Mouse (Mus musculus) cortical plate, adult 2 months (tissue): ENCODE measurements at regions not wholly inside any gene's neighbourhood (a gene's known extent, or its start where the extent isn't known, plus 50 kb on each side); places are given as distances from the start of the nearest gene placed in this dataset.

Experiments
- H3K27ac ChIP-seq: fragments of 200-500 bp; 2 replicates; pipeline ENCODE4 v1.5.1; 2012; ENCODE audit warnings: low read length, control low read depth, inconsistent platforms; ENCODE audit not compliant: insufficient read depth
- H3K4me1 ChIP-seq: fragments of 200-500 bp; 2 replicates; pipeline ENCODE4 v1.6.1; 2011; ENCODE audit warnings: low read length; ENCODE audit not compliant: control insufficient read depth, insufficient read depth
- H3K4me3 ChIP-seq: fragments of 200-500 bp; 2 replicates; pipeline ENCODE4 v1.5.1; 2011; ENCODE audit warnings: mild to moderate bottlenecking, low read length, control low read depth; ENCODE audit not compliant: insufficient read depth
- CTCF ChIP-seq: fragments of 200-500 bp; IDR thresholded peaks from 2 replicates; pipeline ENCODE4 v1.5.1; 2011; ENCODE audit warnings: mild to moderate bottlenecking, control low read depth, low read length; ENCODE audit not compliant: insufficient read depth; ENCODE audit errors: extremely low read depth
- POLR2A ChIP-seq: fragments of 200-500 bp; IDR thresholded peaks from 2 replicates; pipeline ENCODE4 v1.6.1; 2011; ENCODE audit warnings: mild to moderate bottlenecking, low read length, control low read depth; ENCODE audit not compliant: insufficient read depth; ENCODE audit errors: extremely low read depth

- no peaks in the 10 kb centered on the region for H3K4me1 ChIP-seq
- TF ChIP-seq CTCF (no peak), POLR2A (no peak)
- no peak overlapping the region for H3K27ac ChIP-seq
- no peak overlapping the region for H3K4me3 ChIP-seq
Measured at GRCm38 (mm10) chr6:98872334-98872733, 529.8 kb upstream of the Gm765 start.

GRCm38 (mm10) chr6:98869772-98870171 lies 527.2 kb upstream of the Gm765 start:
- TF ChIP-seq CTCF (no peak), POLR2A (no peak)
- no peak overlapping the region for H3K27ac ChIP-seq
- H3K4me3 ChIP-seq = no peak overlapping the region
- H3K4me1 ChIP-seq = no peaks in the 10 kb centered on the region

- Histone ChIP-seq H3K27ac (no peak overlapping the region), H3K4me1 (no peaks in the 10 kb centered on the region), H3K4me3 (no peak overlapping the region)
- no peak for TF ChIP-seq POLR2A
- no peak for TF ChIP-seq CTCF
Measured at GRCm38 (mm10) chr6:98864306-98864705, 521.8 kb upstream of the Gm765 start.

- Histone ChIP-seq H3K4me1 (no peaks in the 10 kb centered on the region), H3K27ac (no peak overlapping the region), H3K4me3 (no peak overlapping the region)
- TF ChIP-seq POLR2A = no peak
Measured at GRCm38 (mm10) chr6:98855958-98856357, 513.4 kb upstream of the Gm765 start.

- no peak overlapping the region for H3K27ac ChIP-seq
- H3K4me1 ChIP-seq = no peaks in the 10 kb centered on the region
- no peak for TF ChIP-seq POLR2A
- H3K4me3 ChIP-seq = no peak overlapping the region
Measured at GRCm38 (mm10) chr6:98850906-98851305, 508.4 kb upstream of the Gm765 start.

GRCm38 (mm10) chr6:98848835-98849234 lies 506.3 kb upstream of the Gm765 start:
- H3K4me3 ChIP-seq = no peak overlapping the region
- TF ChIP-seq CTCF (no peak), POLR2A (no peak)
- no peak overlapping the region for H3K27ac ChIP-seq
- no peaks in the 10 kb centered on the region for H3K4me1 ChIP-seq

GRCm38 (mm10) chr6:98846001-98846695 lies 503.6 kb upstream of the Gm765 start:
- Histone ChIP-seq H3K27ac (no peak overlapping the region), H3K4me1 (peaks cover 2% of the 10 kb centered on the region; the same call in 1 of the 2 replicates), H3K4me3 (no peak overlapping the region)
- TF ChIP-seq CTCF = no peak
- no peak for TF ChIP-seq POLR2A

- H3K27ac ChIP-seq = no peak overlapping the region
- peaks cover 2% of the 10 kb centered on the region; the same call in 1 of the 2 replicates for H3K4me1 ChIP-seq
- H3K4me3 ChIP-seq = no peak overlapping the region
- no peak for TF ChIP-seq CTCF
Measured at GRCm38 (mm10) chr6:98843598-98843997, 501.0 kb upstream of the Gm765 start.

- no peak for TF ChIP-seq POLR2A
- TF ChIP-seq CTCF = no peak
- no peak overlapping the region for H3K4me3 ChIP-seq
Measured at GRCm38 (mm10) chr6:98842924-98843323, 500.4 kb upstream of the Gm765 start.

GRCm38 (mm10) chr6:98833922-98834321 lies 491.4 kb upstream of the Gm765 start:
- no peaks in the 10 kb centered on the region for H3K4me1 ChIP-seq
- no peak overlapping the region for H3K4me3 ChIP-seq
- no peak overlapping the region for H3K27ac ChIP-seq
- no peak for TF ChIP-seq CTCF
- TF ChIP-seq POLR2A = no peak

More at GRCm38 (mm10) chr6:98842924-98843323, 500.4 kb upstream of the Gm765 start:
- no peak overlapping the region for H3K27ac ChIP-seq
- peaks cover 2% of the 10 kb centered on the region; the same call in 1 of the 2 replicates for H3K4me1 ChIP-seq
